Mouse (Mus musculus) liver, embryonic 12.5 days (tissue): ENCODE results near the gene St6gal1. TPM values are rescaled to one million over a fixed set of nuclear protein-coding genes. Genes with fewer than 3 reads are reported as not detected.
A peak's percentile ranks its signal among the peaks of the same experiment; 100 is the strongest.

Experiments
- ATAC-seq: fragments of 200-750 bp; cut with Nextera tagmentation; 2 replicates; pipeline ENCODE4 v1.8.0; 2017; ENCODE audit warnings: moderate number of reproducible peaks, mild to moderate bottlenecking, moderate library complexity
- H3K27ac ChIP-seq: fragments of 300-500 bp; sonication (generic); 2 replicates; pipeline ENCODE4 v1.5.1; 2016; ENCODE audit warnings: mild to moderate bottlenecking
- H3K27me3 ChIP-seq: fragments of 300-500 bp; sonication (generic); replicated peaks from 2 replicates; pipeline ENCODE4 v1.6.1; 2016; ENCODE audit warnings: mild to moderate bottlenecking, moderate library complexity
- H3K36me3 ChIP-seq: fragments of 300-500 bp; sonication (generic); 2 replicates; pipeline ENCODE4 v1.6.1; 2016; ENCODE audit warnings: mild to moderate bottlenecking, moderate library complexity
- H3K4me1 ChIP-seq: fragments of 300-500 bp; sonication (generic); 2 replicates; pipeline ENCODE4 v1.6.1; 2016
- H3K4me2 ChIP-seq: fragments of 300-500 bp; sonication (generic); 2 replicates; pipeline ENCODE4 v1.6.1; 2016; ENCODE audit warnings: mild to moderate bottlenecking, moderate library complexity
- H3K4me3 ChIP-seq: fragments of 300-500 bp; sonication (generic); 2 replicates; pipeline ENCODE4 v1.5.1; 2016; ENCODE audit warnings: mild to moderate bottlenecking, moderate library complexity
- H3K9ac ChIP-seq: fragments of 300-500 bp; sonication (generic); 2 replicates; pipeline ENCODE4 v1.6.1; 2016; ENCODE audit warnings: mild to moderate bottlenecking, moderate library complexity
- H3K9me3 ChIP-seq: fragments of 300-500 bp; sonication (generic); replicated peaks from 2 replicates; pipeline ENCODE4 v1.6.1; 2016; ENCODE audit warnings: mild to moderate bottlenecking, moderate library complexity
- WGBS: fragments of 180-500 bp; shearing (Covaris S2); methylation state at CpG from one replicate; pipeline ENCODE4 v1.1.7; 2016; ENCODE audit not compliant: insufficient replicate concordance; 5-methylcytosine and 5-hydroxymethylcytosine counted together
- polyA plus RNA-seq: library from polyadenylated mRNA; unstranded; fragments of >200 nt; fragmentation: Nextera tagmentation; extraction: Ambion mirVana; gene quantifications from 2 replicates; pipeline ENCODE4 v1.2.1, GENCODE M21; 2016

The St6gal1 gene
- polyA plus RNA-seq, 1 experiment from 2014 or later, result 7.5 TPM

GRCm38 (mm10) chr16:23282241-23282640, 57.7 kb downstream of the St6gal1 start:
- Histone ChIP-seq H3K9me3 (no peaks in the 10 kb centered on the region), H3K9ac (no peak overlapping the region), H3K36me3 (no peaks in the 10 kb centered on the region), H3K4me3 (no peak overlapping the region), H3K4me2 (no peak overlapping the region), H3K4me1 (peaks cover 4% of the 10 kb centered on the region; the same call in 1 of the 2 replicates), H3K27ac (no peak overlapping the region), H3K27me3 (peaks cover 5% of the 10 kb centered on the region; the same call in 1 of the 2 replicates)
- no peak for ATAC-seq
- 23% methylated on average over 5 of the region's 5 CpGs for whole genome bisulfite sequencing

DNA sequence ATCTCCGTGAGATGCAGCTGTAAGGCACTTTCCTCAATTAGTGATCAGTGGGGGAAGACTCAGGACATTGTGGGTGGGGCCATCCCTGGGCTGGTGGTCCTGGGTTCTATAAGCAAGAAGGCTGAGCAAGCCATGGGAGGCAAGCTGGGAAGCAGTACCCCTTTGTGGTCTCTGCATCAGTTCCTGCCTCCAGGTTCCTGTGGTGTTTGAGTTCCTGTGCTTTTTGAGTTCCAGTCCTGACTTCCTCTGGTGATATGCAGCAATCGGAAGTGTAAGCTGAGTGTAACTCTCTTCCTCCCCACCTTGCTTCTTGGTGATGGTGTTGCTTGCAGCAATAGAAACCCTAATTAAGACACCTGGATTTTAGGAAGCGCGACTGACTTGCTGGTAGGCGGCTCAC, 58.4 kb downstream of the St6gal1 start:
- Histone ChIP-seq H3K9ac (no peak overlapping the region), H3K9me3 (no peaks in the 10 kb centered on the region), H3K4me2 (no peak overlapping the region), H3K36me3 (no peaks in the 10 kb centered on the region), H3K27ac (no peak overlapping the region), H3K4me1 (peaks cover 4% of the 10 kb centered on the region; the same call in 1 of the 2 replicates), H3K27me3 (peaks cover 5% of the 10 kb centered on the region; the same call in 1 of the 2 replicates), H3K4me3 (no peak overlapping the region)
- 45% methylated on average over 5 of the region's 5 CpGs for WGBS
- ATAC-seq, result no peak

DNA sequence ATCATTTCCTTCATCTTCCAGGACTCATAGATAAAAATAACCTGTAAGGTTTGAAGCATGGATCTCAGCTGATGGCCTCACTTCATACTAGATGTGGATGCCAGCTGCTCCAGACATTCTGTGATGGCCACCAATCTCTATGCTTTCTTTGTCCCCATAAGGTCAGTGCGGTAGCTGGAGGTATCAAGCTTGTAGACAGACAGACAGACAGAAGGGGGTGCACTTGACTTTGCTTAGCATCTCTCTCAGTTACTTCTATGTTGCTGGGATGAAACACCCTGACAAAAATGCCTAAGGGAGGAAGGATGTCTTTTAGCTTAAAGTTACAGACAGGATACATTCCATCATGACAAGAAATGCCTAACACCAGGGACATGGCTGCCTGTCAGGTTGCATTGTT, 59.1 kb downstream of the St6gal1 start:
- peaks cover 4% of the 10 kb centered on the region; the same call in 1 of the 2 replicates for H3K4me1 ChIP-seq
- ATAC-seq, result no peak
- no peaks in the 10 kb centered on the region for H3K36me3 ChIP-seq
- H3K27ac ChIP-seq, result no peak overlapping the region
- no peak overlapping the region for H3K4me2 ChIP-seq
- 61% methylated on average over 1 of the region's 1 CpGs for WGBS
- peaks cover 5% of the 10 kb centered on the region; the same call in 1 of the 2 replicates for H3K27me3 ChIP-seq
- H3K4me3 ChIP-seq, result no peak overlapping the region
- no peaks in the 10 kb centered on the region for H3K9me3 ChIP-seq
- H3K9ac ChIP-seq, result no peak overlapping the region

GRCm38 (mm10) chr16:23284470-23285394, 60.2 kb downstream of the St6gal1 start:
- no peak overlapping the region for H3K4me2 ChIP-seq
- H3K4me3 ChIP-seq, result no peak overlapping the region
- no peak overlapping the region for H3K9ac ChIP-seq
- H3K36me3 ChIP-seq, result no peaks in the 10 kb centered on the region
- peaks cover 5% of the 10 kb centered on the region; the same call in 1 of the 2 replicates for H3K27me3 ChIP-seq
- ATAC-seq, result no peak
- no peak overlapping the region for H3K27ac ChIP-seq
- H3K9me3 ChIP-seq, result no peaks in the 10 kb centered on the region
- 38% methylated on average over 15 of the region's 15 CpGs for WGBS
- peaks cover 4% of the 10 kb centered on the region; the same call in 1 of the 2 replicates for H3K4me1 ChIP-seq

GRCm38 (mm10) chr16:23286380-23287097, 62.0 kb downstream of the St6gal1 start:
- peaks cover 4% of the 10 kb centered on the region; the same call in 1 of the 2 replicates for H3K4me1 ChIP-seq
- no peaks in the 10 kb centered on the region for H3K9me3 ChIP-seq
- ATAC-seq, result no peak
- H3K36me3 ChIP-seq, result no peaks in the 10 kb centered on the region
- WGBS, result 68% methylated on average over 11 of the region's 11 CpGs
- no peak overlapping the region for H3K4me2 ChIP-seq
- H3K9ac ChIP-seq, result no peak overlapping the region
- no peak overlapping the region for H3K27ac ChIP-seq
- no peak overlapping the region for H3K4me3 ChIP-seq
- H3K27me3 ChIP-seq, result peaks cover 5% of the 10 kb centered on the region; the same call in 1 of the 2 replicates

DNA sequence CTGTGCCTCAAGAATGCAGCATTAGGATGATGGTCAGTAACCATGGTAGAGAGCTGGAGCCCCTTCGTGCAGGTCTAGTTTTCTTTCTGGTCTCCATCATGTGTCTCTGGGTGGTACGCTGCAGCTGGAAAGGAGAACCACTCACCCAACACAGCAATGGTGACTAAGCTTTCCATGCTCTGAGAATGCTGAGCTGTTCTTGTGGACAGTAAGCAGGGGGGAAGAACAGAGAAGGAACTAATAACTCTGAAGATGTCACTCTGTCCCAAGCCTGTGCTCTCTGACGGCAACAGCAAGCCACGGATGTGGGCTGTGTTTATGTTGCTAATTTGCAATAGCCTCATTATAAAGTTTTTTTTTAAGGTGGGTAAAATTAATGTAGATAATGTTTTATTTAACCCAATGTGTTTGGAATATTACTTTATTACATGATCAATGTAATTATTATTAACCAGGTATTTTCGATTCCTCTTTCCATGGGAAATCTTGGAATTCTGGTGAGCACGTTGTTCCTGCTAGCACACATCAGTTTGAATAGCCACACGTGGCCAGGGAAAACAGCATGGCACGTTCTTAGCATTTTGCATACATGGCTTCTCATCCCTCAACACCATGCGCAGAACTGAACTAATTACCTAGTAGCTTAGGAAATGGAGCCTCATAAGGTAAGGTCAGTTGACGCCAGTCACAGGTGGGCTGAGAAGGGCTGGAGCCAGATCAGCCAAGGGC, 62.9 kb downstream of the St6gal1 start:
- Histone ChIP-seq H3K27me3 (peaks cover 5% of the 10 kb centered on the region; the same call in 1 of the 2 replicates), H3K4me2 (no peak overlapping the region), H3K36me3 (no peaks in the 10 kb centered on the region), H3K4me1 (no peaks in the 10 kb centered on the region; the same call in 1 of the 2 replicates), H3K27ac (no peak overlapping the region), H3K9me3 (no peaks in the 10 kb centered on the region), H3K4me3 (no peak overlapping the region), H3K9ac (no peak overlapping the region)
- ATAC-seq, result no peak
- 59% methylated on average over 10 of the region's 10 CpGs for WGBS

- no peak overlapping the region for H3K4me2 ChIP-seq
- peaks cover 5% of the 10 kb centered on the region; the same call in 1 of the 2 replicates for H3K27me3 ChIP-seq
- H3K9me3 ChIP-seq, result no peaks in the 10 kb centered on the region
- no peak overlapping the region for H3K4me3 ChIP-seq
- no peak for ATAC-seq
- WGBS, result 80% methylated on average over 9 of the region's 9 CpGs
- no peak overlapping the region for H3K27ac ChIP-seq
- H3K9ac ChIP-seq, result no peak overlapping the region
- no peaks in the 10 kb centered on the region; the same call in 1 of the 2 replicates for H3K4me1 ChIP-seq
- H3K36me3 ChIP-seq, result no peaks in the 10 kb centered on the region
Observed at GRCm38 (mm10) chr16:23288103-23288502, 63.6 kb downstream of the St6gal1 start.

GRCm38 (mm10) chr16:23289424-23289823, 64.9 kb downstream of the St6gal1 start:
- H3K27ac ChIP-seq, result no peak overlapping the region
- no peak for ATAC-seq
- 85% methylated on average over 6 of the region's 6 CpGs for WGBS

DNA sequence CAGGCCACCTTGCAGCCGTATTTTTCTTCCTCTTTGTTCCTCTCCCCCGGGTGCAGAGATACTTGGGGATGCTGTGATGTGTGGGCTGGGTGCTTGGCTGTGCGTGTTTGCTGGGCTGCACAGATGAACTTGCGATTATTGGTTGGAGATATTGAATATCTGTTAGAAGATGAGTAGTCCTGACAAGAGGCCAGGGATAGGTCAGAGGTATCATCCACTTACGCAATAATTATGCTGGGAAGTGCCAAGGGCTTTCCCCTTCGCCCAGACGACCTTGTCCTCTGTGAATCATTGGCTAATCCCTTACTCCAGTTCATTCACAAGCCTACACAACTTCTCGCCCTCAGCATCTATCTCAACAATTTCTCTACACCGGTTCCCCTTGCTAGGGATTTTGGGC, 65.6 kb downstream of the St6gal1 start:
- no peak overlapping the region for H3K4me3 ChIP-seq
- H3K9me3 ChIP-seq, result no peaks in the 10 kb centered on the region
- WGBS, result 57% methylated on average over 9 of the region's 9 CpGs
- no peak overlapping the region for H3K9ac ChIP-seq
- peak; percentile 24; the same call in 1 of the 2 replicates for ATAC-seq
- H3K4me2 ChIP-seq, result 0 out of 2 replicates have a peak overlapping the region, but pooled peaks have one; percentile 12
- H3K27ac ChIP-seq, result no peak overlapping the region
- no peaks in the 10 kb centered on the region for H3K36me3 ChIP-seq
- H3K4me1 ChIP-seq, result no peaks in the 10 kb centered on the region; the same call in 1 of the 2 replicates
- no peaks in the 10 kb centered on the region for H3K27me3 ChIP-seq

More at GRCm38 (mm10) chr16:23289424-23289823, 64.9 kb downstream of the St6gal1 start:
- peaks cover 2% of the 10 kb centered on the region; the same call in 1 of the 2 replicates for H3K27me3 ChIP-seq
- no peak overlapping the region for H3K4me2 ChIP-seq
- H3K4me3 ChIP-seq, result no peak overlapping the region
- no peaks in the 10 kb centered on the region; the same call in none of the 2 replicates for H3K4me1 ChIP-seq
- no peaks in the 10 kb centered on the region for H3K9me3 ChIP-seq
- no peaks in the 10 kb centered on the region for H3K36me3 ChIP-seq
- no peak overlapping the region for H3K9ac ChIP-seq

GRCm38 (mm10) chr16:23291521-23291920, 67.0 kb downstream of the St6gal1 start:
- Histone ChIP-seq H3K36me3 (no peaks in the 10 kb centered on the region), H3K4me1 (no peaks in the 10 kb centered on the region; the same call in 1 of the 2 replicates), H3K4me3 (no peak overlapping the region), H3K4me2 (no peak overlapping the region; the same call in 1 of the 2 replicates), H3K27me3 (no peaks in the 10 kb centered on the region), H3K9me3 (no peaks in the 10 kb centered on the region), H3K27ac (no peak overlapping the region), H3K9ac (no peak overlapping the region)
- WGBS, result 68% methylated on average over 5 of the region's 5 CpGs
- no peak for ATAC-seq

DNA sequence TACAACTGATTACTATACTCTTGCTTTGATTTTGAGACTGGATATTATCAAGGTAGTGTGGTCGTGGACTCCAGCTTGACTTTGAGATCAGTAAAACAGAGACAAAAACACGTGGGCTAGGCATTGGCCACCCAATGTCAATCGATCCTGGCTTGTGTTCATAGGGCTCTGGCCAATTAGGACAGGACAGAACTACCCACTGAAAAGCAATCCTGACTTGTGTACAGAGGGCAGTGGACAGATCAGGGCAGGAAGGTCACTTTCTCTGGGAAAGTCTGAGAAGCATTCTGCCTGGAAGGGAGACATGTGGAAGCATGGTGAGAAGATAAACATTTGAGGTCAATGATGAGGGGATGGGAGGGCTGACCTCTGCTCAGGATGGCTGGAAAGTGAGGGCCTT, 69.7 kb downstream of the St6gal1 start:
- Histone ChIP-seq H3K36me3 (no peaks in the 10 kb centered on the region), H3K27me3 (no peaks in the 10 kb centered on the region), H3K4me3 (no peak overlapping the region), H3K27ac (no peak overlapping the region), H3K4me1 (no peaks in the 10 kb centered on the region; the same call in 1 of the 2 replicates), H3K9ac (no peak overlapping the region), H3K4me2 (no peak overlapping the region), H3K9me3 (no peaks in the 10 kb centered on the region)
- WGBS, result 43% methylated on average over 3 of the region's 3 CpGs
- ATAC-seq, result peak; percentile 85
